Mouse (Mus musculus): ENCODE results near the gene Zfp385a.

The Zfp385a gene

GRCm38 (mm10) chr15:103363809-103364208, 23.9 kb upstream of the Zfp385a start:
- DNase-seq (ENCODE audit: low spot score) = no peak

- DNase-seq (ENCODE audit: low spot score) = no peak
Observed at GRCm38 (mm10) chr15:103362950-103363349, 23.1 kb upstream of the Zfp385a start.

- no peak for DNase-seq (ENCODE audit: low spot score)
Observed at GRCm38 (mm10) chr15:103362333-103362732, 22.4 kb upstream of the Zfp385a start.

- no peak for DNase-seq (ENCODE audit: low spot score)
Observed at GRCm38 (mm10) chr15:103361269-103361668, 21.4 kb upstream of the Zfp385a start.

- no peak for DNase-seq (ENCODE audit: low spot score)
Observed at GRCm38 (mm10) chr15:103359869-103360602, 20.1 kb upstream of the Zfp385a start.

- DNase-seq (ENCODE audit: low spot score) = no peak
Observed at GRCm38 (mm10) chr15:103359122-103359510, 19.2 kb upstream of the Zfp385a start.

GRCm38 (mm10) chr15:103358278-103359121, 18.6 kb upstream of the Zfp385a start:
- no peak for DNase-seq (ENCODE audit: low spot score)

GRCm38 (mm10) chr15:103357817-103358216, 17.9 kb upstream of the Zfp385a start:
- DNase-seq (ENCODE audit: low spot score) = no peak

- DNase-seq (ENCODE audit: low spot score) = no peak
Observed at GRCm38 (mm10) chr15:103356130-103356529, 16.2 kb upstream of the Zfp385a start.

GRCm38 (mm10) chr15:103355420-103355819, 15.5 kb upstream of the Zfp385a start:
- no peak for DNase-seq (ENCODE audit: low spot score)

GRCm38 (mm10) chr15:103354690-103355089, 14.8 kb upstream of the Zfp385a start:
- DNase-seq (ENCODE audit: low spot score) = no peak

- no peak for DNase-seq (ENCODE audit: low spot score)
Observed at GRCm38 (mm10) chr15:103353511-103354256, 13.8 kb upstream of the Zfp385a start.

GRCm38 (mm10) chr15:103352856-103353255, 13.0 kb upstream of the Zfp385a start:
- peak; percentile 36 for DNase-seq (ENCODE audit: low spot score)

- DNase-seq (ENCODE audit: low spot score) = peak; percentile 39
Observed at GRCm38 (mm10) chr15:103347275-103347684, 7.4 kb upstream of the Zfp385a start.

- DNase-seq (ENCODE audit: low spot score) = no peak
Observed at GRCm38 (mm10) chr15:103345789-103346188, 5.9 kb upstream of the Zfp385a start.

- no peak for DNase-seq (ENCODE audit: low spot score)
Observed at GRCm38 (mm10) chr15:103343556-103343955, 3.7 kb upstream of the Zfp385a start.

- DNase-seq (ENCODE audit: low spot score) = no peak
Observed at GRCm38 (mm10) chr15:103343008-103343407, 3.1 kb upstream of the Zfp385a start.

- peak; percentile 63 for DNase-seq (ENCODE audit: low spot score)
Observed at GRCm38 (mm10) chr15:103342415-103342814, 2.5 kb upstream of the Zfp385a start.

- DNase-seq (ENCODE audit: low spot score) = no peak
Observed at GRCm38 (mm10) chr15:103341547-103341946, 1.7 kb upstream of the Zfp385a start.

GRCm38 (mm10) chr15:103340786-103341185, 893 bp upstream of the Zfp385a start:
- no peak for DNase-seq (ENCODE audit: low spot score)

- DNase-seq (ENCODE audit: low spot score) = no peak
Observed at GRCm38 (mm10) chr15:103339166-103339960, 530 bp downstream of the Zfp385a start.

GRCm38 (mm10) chr15:103338829-103339165, 1.1 kb downstream of the Zfp385a start:
- no peak for DNase-seq (ENCODE audit: low spot score)
